Mouse (Mus musculus) neural tube, embryonic 11.5 days (tissue): ENCODE results near the gene Rdh7. TPM values are rescaled to one million over a fixed set of nuclear protein-coding genes. Genes with fewer than 3 reads are reported as not detected.

Experiments
- ATAC-seq: fragments of 200-750 bp; cut with Nextera tagmentation; 2 replicates; pipeline ENCODE4 v1.8.0; 2017; ENCODE audit warnings: moderate number of reproducible peaks, mild to moderate bottlenecking, moderate TSS enrichment, moderate library complexity; ENCODE audit not compliant: insufficient read depth, low FRiP score, low TSS enrichment
- DNase-seq: peaks from one replicate; pipeline ENCODE4 v3.0.0-alpha.2; 2015; ENCODE audit warnings: low spot score
- H3K27ac ChIP-seq: fragments of 300-500 bp; sonication (generic); 2 replicates; pipeline ENCODE4 v1.5.1; 2014; ENCODE audit warnings: low read depth, mild to moderate bottlenecking, low read length
- H3K27me3 ChIP-seq: fragments of 300-500 bp; sonication (generic); 2 replicates; pipeline ENCODE4 v1.6.1; 2014; ENCODE audit warnings: mild to moderate bottlenecking, low read length, mixed read lengths; ENCODE audit not compliant: control insufficient read depth, insufficient read depth
- H3K36me3 ChIP-seq: fragments of 300-500 bp; sonication (generic); 2 replicates; pipeline ENCODE4 v1.6.1; 2014; ENCODE audit warnings: mild to moderate bottlenecking, low read length, moderate library complexity, mixed read lengths; ENCODE audit not compliant: control insufficient read depth, insufficient read depth
- H3K4me1 ChIP-seq: fragments of 300-500 bp; sonication (generic); 2 replicates; pipeline ENCODE4 v1.6.1; 2014; ENCODE audit warnings: low read length, mixed read lengths; ENCODE audit not compliant: control insufficient read depth, insufficient read depth
- H3K4me2 ChIP-seq: fragments of 300-500 bp; sonication (generic); 2 replicates; pipeline ENCODE4 v1.6.1; 2014; ENCODE audit warnings: low read depth, mild to moderate bottlenecking, moderate library complexity
- H3K4me3 ChIP-seq: fragments of 300-500 bp; sonication (generic); 2 replicates; pipeline ENCODE4 v1.5.1; 2014; ENCODE audit warnings: low read depth, low read length
- H3K9ac ChIP-seq: fragments of 300-500 bp; sonication (generic); 2 replicates; pipeline ENCODE4 v1.6.1; 2014; ENCODE audit warnings: mild to moderate bottlenecking, low read length
- H3K9me3 ChIP-seq: fragments of 300-500 bp; sonication (generic); 2 replicates; pipeline ENCODE4 v1.6.1; 2016; ENCODE audit warnings: low read length; ENCODE audit not compliant: control insufficient read depth
- WGBS: fragments of 180-500 bp; shearing (Covaris S2); extraction: QIAGEN DNeasy Blood & Tissue Kit; methylation state at CpG from one replicate; pipeline ENCODE4 v1.1.7; 2014; 5-methylcytosine and 5-hydroxymethylcytosine counted together
- polyA plus RNA-seq: library from polyadenylated mRNA; unstranded; fragments of >200 nt; fragmentation: Nextera tagmentation; extraction: Ambion mirVana; gene quantifications from 2 replicates; pipeline ENCODE4 v1.2.1, GENCODE M21; 2014

Rdh7 gene
- polyA plus RNA-seq, 1 experiment from 2014 or later: not detected

GRCm38 (mm10) chr10:127879155-127879688 is 9.4 kb downstream of the Rdh7 start:
- no peak for DNase-seq
- Histone ChIP-seq H3K9me3 (no peaks in the 10 kb centered on the region), H3K9ac (no peak overlapping the region), H3K27me3 (no peaks in the 10 kb centered on the region), H3K4me2 (no peak overlapping the region), H3K4me3 (no peak overlapping the region), H3K4me1 (no peaks in the 10 kb centered on the region), H3K27ac (no peak overlapping the region), H3K36me3 (no peaks in the 10 kb centered on the region)
- 87% methylated on average over 3 of the region's 3 CpGs for WGBS
- ATAC-seq: no peak

GRCm38 (mm10) chr10:127878262-127879057 is 10.2 kb downstream of the Rdh7 start:
- no peak overlapping the region for H3K27ac ChIP-seq
- H3K9me3 ChIP-seq: no peaks in the 10 kb centered on the region
- no peak overlapping the region for H3K9ac ChIP-seq
- ATAC-seq (no peak), DNase-seq (no peak)
- H3K4me3 ChIP-seq: no peak overlapping the region
- 74% methylated on average over 3 of the region's 3 CpGs for WGBS
- no peak overlapping the region for H3K4me2 ChIP-seq
- H3K36me3 ChIP-seq: no peaks in the 10 kb centered on the region
- no peaks in the 10 kb centered on the region for H3K4me1 ChIP-seq
- no peaks in the 10 kb centered on the region for H3K27me3 ChIP-seq

GRCm38 (mm10) chr10:127877681-127878080 is 10.9 kb downstream of the Rdh7 start:
- Histone ChIP-seq H3K9ac (no peak overlapping the region), H3K36me3 (no peaks in the 10 kb centered on the region), H3K4me3 (no peak overlapping the region), H3K27ac (no peak overlapping the region), H3K4me1 (no peaks in the 10 kb centered on the region), H3K4me2 (no peak overlapping the region), H3K9me3 (no peaks in the 10 kb centered on the region), H3K27me3 (no peaks in the 10 kb centered on the region)
- 51% methylated on average over 2 of the region's 2 CpGs for WGBS
- DNase-seq: no peak
- no peak for ATAC-seq

GRCm38 (mm10) chr10:127872484-127872883 is 16.1 kb downstream of the Rdh7 start:
- no peaks in the 10 kb centered on the region for H3K9me3 ChIP-seq
- 76% methylated on average over 4 of the region's 4 CpGs for WGBS
- ATAC-seq (no peak), DNase-seq (no peak)
- no peaks in the 10 kb centered on the region for H3K4me1 ChIP-seq
- H3K36me3 ChIP-seq: no peaks in the 10 kb centered on the region
- no peak overlapping the region for H3K27ac ChIP-seq
- no peak overlapping the region for H3K4me2 ChIP-seq
- no peaks in the 10 kb centered on the region for H3K27me3 ChIP-seq
- H3K9ac ChIP-seq: no peak overlapping the region
- no peak overlapping the region for H3K4me3 ChIP-seq

GRCm38 (mm10) chr10:127866232-127866631 is 22.4 kb downstream of the Rdh7 start, which contains the start of gene Rdh16f2:
Gene Rdh16f2 (plus strand): TSS chr10:127866474.
- Histone ChIP-seq H3K4me3 (no peak within 1 kb of the TSS), H3K9me3 (no peaks in the 10 kb centered on the region), H3K27ac (no peak within 1 kb of the TSS), H3K36me3 (no peaks in the 10 kb centered on the region), H3K9ac (no peak within 1 kb of the TSS), H3K4me2 (no peak within 1 kb of the TSS), H3K4me1 (no peaks in the 10 kb centered on the region), H3K27me3 (no peaks in the 10 kb centered on the region)
- WGBS: 82% methylated on average over 3 of the region's 3 CpGs
- DNase-seq (no peak), ATAC-seq (no peak)

- no peaks in the 10 kb centered on the region for H3K36me3 ChIP-seq
- H3K4me1 ChIP-seq: no peaks in the 10 kb centered on the region
- H3K4me2 ChIP-seq: no peak overlapping the region
- no peaks in the 10 kb centered on the region for H3K9me3 ChIP-seq
- H3K4me3 ChIP-seq: no peak overlapping the region
- H3K9ac ChIP-seq: no peak overlapping the region
- ATAC-seq (no peak), DNase-seq (no peak)
- no peak overlapping the region for H3K27ac ChIP-seq
- H3K27me3 ChIP-seq: no peaks in the 10 kb centered on the region
Measured at GRCm38 (mm10) chr10:127864931-127865330, 23.7 kb downstream of the Rdh7 start.

GRCm38 (mm10) chr10:127856376-127856775 is 32.2 kb downstream of the Rdh7 start:
- no peak overlapping the region for H3K4me3 ChIP-seq
- ATAC-seq: no peak

GRCm38 (mm10) chr10:127849628-127850027 is 39.0 kb downstream of the Rdh7 start, which contains the start of gene Rdh19:
Gene Rdh19 (plus strand): TSS chr10:127849928.
- Histone ChIP-seq H3K9me3 (no peaks in the 10 kb centered on the region), H3K4me2 (no peak within 1 kb of the TSS), H3K9ac (no peak within 1 kb of the TSS), H3K4me1 (no peaks in the 10 kb centered on the region), H3K36me3 (no peaks in the 10 kb centered on the region), H3K4me3 (no peak within 1 kb of the TSS), H3K27me3 (no peaks in the 10 kb centered on the region), H3K27ac (no peak within 1 kb of the TSS)
- DNase-seq: no peak
- 95% methylated on average over 1 of the region's 1 CpGs for WGBS
- no peak for ATAC-seq

More at GRCm38 (mm10) chr10:127856376-127856775, 32.2 kb downstream of the Rdh7 start:
- H3K36me3 ChIP-seq: no peaks in the 10 kb centered on the region
- no peaks in the 10 kb centered on the region for H3K27me3 ChIP-seq
- no peaks in the 10 kb centered on the region for H3K9me3 ChIP-seq
- no peaks in the 10 kb centered on the region for H3K4me1 ChIP-seq
- no peak overlapping the region for H3K4me2 ChIP-seq
- H3K27ac ChIP-seq: no peak overlapping the region
- no peak overlapping the region for H3K9ac ChIP-seq
- no peak for DNase-seq

GRCm38 (mm10) chr10:127848089-127848488 is 40.5 kb downstream of the Rdh7 start:
- no peaks in the 10 kb centered on the region for H3K36me3 ChIP-seq
- no peak overlapping the region for H3K9ac ChIP-seq
- H3K4me2 ChIP-seq: no peak overlapping the region
- H3K4me1 ChIP-seq: no peaks in the 10 kb centered on the region
- no peak overlapping the region for H3K27ac ChIP-seq
- H3K4me3 ChIP-seq: no peak overlapping the region
- H3K27me3 ChIP-seq: no peaks in the 10 kb centered on the region
- H3K9me3 ChIP-seq: no peaks in the 10 kb centered on the region
- 85% methylated on average over 1 of the region's 1 CpGs for whole genome bisulfite sequencing
- DNase-seq (no peak), ATAC-seq (no peak)
